Mouse (Mus musculus) kidney, embryonic 14.5 days (tissue): ENCODE data around the gene Pfkl. TPM values are rescaled to one million over a fixed set of nuclear protein-coding genes. Genes with fewer than 3 reads are reported as not detected.
"Not testable (repeated sequence)": the region's sequence is repeated elsewhere in the genome, so short reads cannot be mapped to it uniquely, and the experiment has no call there.

Experiments
- ATAC-seq: fragments of 200-750 bp; cut with Nextera tagmentation; 2 replicates; pipeline ENCODE4 v1.8.0; 2017; ENCODE audit warnings: moderate number of reproducible peaks, mild to moderate bottlenecking, moderate TSS enrichment, moderate library complexity; ENCODE audit not compliant: low FRiP score, low TSS enrichment
- H3K27ac ChIP-seq: fragments of 300-500 bp; sonication (generic); 2 replicates; pipeline ENCODE4 v1.5.1; 2014; ENCODE audit warnings: low read depth, mild to moderate bottlenecking, low read length, moderate library complexity, mixed read lengths
- H3K27me3 ChIP-seq: fragments of 300-500 bp; sonication (generic); 2 replicates; pipeline ENCODE4 v1.6.1; 2014; ENCODE audit warnings: mild to moderate bottlenecking, low read length; ENCODE audit not compliant: control insufficient read depth, insufficient read depth
- H3K36me3 ChIP-seq: fragments of 300-500 bp; sonication (generic); 2 replicates; pipeline ENCODE4 v1.6.1; 2014; ENCODE audit warnings: low read length, mixed read lengths; ENCODE audit not compliant: control insufficient read depth, insufficient read depth
- H3K4me1 ChIP-seq: fragments of 300-500 bp; sonication (generic); 2 replicates; pipeline ENCODE4 v1.6.1; 2014; ENCODE audit warnings: low read length, mixed read lengths; ENCODE audit not compliant: control insufficient read depth, insufficient read depth
- H3K4me2 ChIP-seq: fragments of 300-500 bp; sonication (generic); replicated peaks from 2 replicates; pipeline ENCODE4 v1.6.1; 2014; ENCODE audit warnings: low read depth, mild to moderate bottlenecking, low read length
- H3K4me3 ChIP-seq: fragments of 300-500 bp; sonication (generic); 2 replicates; pipeline ENCODE4 v1.5.1; 2014; ENCODE audit warnings: mild to moderate bottlenecking, low read length
- H3K9ac ChIP-seq: fragments of 300-500 bp; sonication (generic); 2 replicates; pipeline ENCODE4 v1.6.1; 2014; ENCODE audit warnings: low read depth, mild to moderate bottlenecking, low read length, moderate library complexity
- H3K9me3 ChIP-seq: fragments of 300-500 bp; sonication (generic); 2 replicates; pipeline ENCODE4 v1.6.1; 2016; ENCODE audit warnings: low read length; ENCODE audit not compliant: control insufficient read depth
- WGBS: fragments of 180-500 bp; shearing (Covaris S2); extraction: QIAGEN DNeasy Blood & Tissue Kit; methylation state at CpG from one replicate; pipeline ENCODE4 v1.1.7; 2014; 5-methylcytosine and 5-hydroxymethylcytosine counted together
- polyA plus RNA-seq: library from polyadenylated mRNA; unstranded; fragments of >200 nt; fragmentation: Nextera tagmentation; extraction: Ambion mirVana; gene quantifications from 2 replicates; pipeline ENCODE4 v1.2.1, GENCODE M21; 2014

Pfkl gene
- polyA plus RNA-seq, 1 experiment from 2014 or later = 118 TPM

DNA sequence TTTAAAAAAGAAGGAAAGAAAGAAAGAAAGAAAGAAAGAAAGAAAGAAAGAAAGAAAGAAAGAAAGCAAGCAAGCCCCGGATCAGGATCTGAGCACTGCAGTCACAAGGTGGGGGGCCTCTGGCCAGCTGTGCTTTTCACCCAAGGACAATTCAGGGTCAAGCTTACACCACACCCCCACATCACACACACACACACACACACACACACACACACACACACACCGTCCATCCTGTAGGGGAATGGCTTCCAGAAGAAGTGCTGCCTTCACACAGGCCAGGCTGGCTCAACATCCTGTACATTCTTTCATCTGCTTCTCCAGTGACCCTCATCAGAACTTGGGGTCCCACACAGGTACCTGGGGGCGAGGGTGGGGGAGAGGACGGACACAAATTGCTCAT lies 9.4 kb upstream of the Pfkl start:
- Histone ChIP-seq H3K36me3 (no peaks in the 10 kb centered on the region), H3K27ac (no peak overlapping the region), H3K4me2 (no peak overlapping the region), H3K4me3 (no peak overlapping the region), H3K9ac (no peak overlapping the region), H3K4me1 (no peaks in the 10 kb centered on the region), H3K9me3 (no peaks in the 10 kb centered on the region), H3K27me3 (no peaks in the 10 kb centered on the region)
- peak; percentile 62; the same call in 1 of the 2 replicates for ATAC-seq
- WGBS = 83% methylated on average over 4 of the region's 4 CpGs

GRCm38 (mm10) chr10:78018797-78019203 lies 8.9 kb upstream of the Pfkl start:
- H3K4me3 ChIP-seq = peak overlapping the region; percentile 26; the same call in 1 of the 2 replicates
- no peaks in the 10 kb centered on the region for H3K27me3 ChIP-seq
- no peaks in the 10 kb centered on the region for H3K36me3 ChIP-seq
- ATAC-seq = peak; percentile 73
- 21% methylated on average over 19 of the region's 19 CpGs for WGBS
- H3K9me3 ChIP-seq = no peaks in the 10 kb centered on the region
- H3K9ac ChIP-seq = no peak overlapping the region
- H3K4me2 ChIP-seq = peak overlapping the region; percentile 48
- H3K27ac ChIP-seq = no peak overlapping the region
- no peaks in the 10 kb centered on the region for H3K4me1 ChIP-seq

DNA sequence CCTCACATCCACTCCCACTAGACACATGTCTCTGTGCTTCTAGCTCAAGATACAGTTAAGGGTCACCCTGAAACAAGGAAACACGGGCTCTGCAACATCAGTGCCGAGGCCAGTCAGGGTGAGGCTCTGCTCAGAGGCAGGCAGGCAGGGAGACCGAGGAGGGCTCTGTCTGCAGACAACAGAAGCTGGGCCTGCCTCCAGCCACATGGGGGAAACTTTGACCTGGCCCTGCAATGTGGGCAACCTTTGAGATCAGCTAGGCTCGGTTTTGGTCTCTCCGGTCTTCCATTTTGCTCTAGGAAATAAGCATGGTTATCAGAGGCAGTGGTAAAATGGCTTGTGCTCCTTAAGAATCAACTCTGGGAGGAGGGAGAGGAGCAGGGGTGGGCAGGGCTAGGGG lies 6.5 kb upstream of the Pfkl start:
- H3K9me3 ChIP-seq = no peaks in the 10 kb centered on the region
- ATAC-seq = no peak
- no peak overlapping the region for H3K27ac ChIP-seq
- no peaks in the 10 kb centered on the region for H3K27me3 ChIP-seq
- H3K4me3 ChIP-seq = no peak overlapping the region
- H3K4me2 ChIP-seq = no peak overlapping the region
- no peaks in the 10 kb centered on the region for H3K4me1 ChIP-seq
- no peaks in the 10 kb centered on the region for H3K36me3 ChIP-seq
- no peak overlapping the region for H3K9ac ChIP-seq
- 58% methylated on average over 5 of the region's 5 CpGs for WGBS

- no peak overlapping the region for H3K9ac ChIP-seq
- H3K4me1 ChIP-seq = no peaks in the 10 kb centered on the region
- no peaks in the 10 kb centered on the region for H3K27me3 ChIP-seq
- H3K27ac ChIP-seq = no peak overlapping the region
- no peak overlapping the region for H3K4me3 ChIP-seq
- no peaks in the 10 kb centered on the region for H3K9me3 ChIP-seq
- no peak overlapping the region for H3K4me2 ChIP-seq
- no peak for ATAC-seq
- H3K36me3 ChIP-seq = no peaks in the 10 kb centered on the region
- WGBS = 89% methylated on average over 1 of the region's 1 CpGs
Observed at GRCm38 (mm10) chr10:78015489-78015888, 5.6 kb upstream of the Pfkl start.

GRCm38 (mm10) chr10:78012661-78013495 lies 3.0 kb upstream of the Pfkl start:
- no peaks in the 10 kb centered on the region for H3K9me3 ChIP-seq
- no peak for ATAC-seq
- H3K27ac ChIP-seq = no peak overlapping the region
- H3K36me3 ChIP-seq = no peaks in the 10 kb centered on the region
- H3K27me3 ChIP-seq = no peaks in the 10 kb centered on the region
- H3K4me1 ChIP-seq = peaks cover 10% of the 10 kb centered on the region
- H3K4me2 ChIP-seq = no peak overlapping the region
- no peak overlapping the region for H3K4me3 ChIP-seq
- no peak overlapping the region for H3K9ac ChIP-seq
- WGBS = 93% methylated on average over 18 of the region's 18 CpGs

- H3K4me3 ChIP-seq, H3K4me2 ChIP-seq, H3K36me3 ChIP-seq, ATAC-seq, H3K27me3 ChIP-seq, H3K27ac ChIP-seq, H3K9me3 ChIP-seq, H3K9ac ChIP-seq: not testable (repeated sequence)
- 89% methylated on average over 5 of the region's 5 CpGs for WGBS
- peaks cover 27% of the 10 kb centered on the region for H3K4me1 ChIP-seq
Observed at GRCm38 (mm10) chr10:78011116-78011515, 1.2 kb upstream of the Pfkl start.

- Histone ChIP-seq H3K9ac (peak overlapping the region; percentile 50; the same call in 1 of the 2 replicates), H3K9me3 (no peaks in the 10 kb centered on the region), H3K27me3 (no peaks in the 10 kb centered on the region), H3K27ac (no peak overlapping the region), H3K4me2 (peak overlapping the region; percentile 69), H3K36me3 (no peaks in the 10 kb centered on the region), H3K4me3 (peak overlapping the region; percentile 65; the same call in 1 of the 2 replicates), H3K4me1 (peaks cover 32% of the 10 kb centered on the region)
- 11% methylated on average over 10 of the region's 10 CpGs for WGBS
- ATAC-seq = no peak
Observed at GRCm38 (mm10) chr10:78010335-78010734, 452 bp upstream of the Pfkl start.

DNA sequence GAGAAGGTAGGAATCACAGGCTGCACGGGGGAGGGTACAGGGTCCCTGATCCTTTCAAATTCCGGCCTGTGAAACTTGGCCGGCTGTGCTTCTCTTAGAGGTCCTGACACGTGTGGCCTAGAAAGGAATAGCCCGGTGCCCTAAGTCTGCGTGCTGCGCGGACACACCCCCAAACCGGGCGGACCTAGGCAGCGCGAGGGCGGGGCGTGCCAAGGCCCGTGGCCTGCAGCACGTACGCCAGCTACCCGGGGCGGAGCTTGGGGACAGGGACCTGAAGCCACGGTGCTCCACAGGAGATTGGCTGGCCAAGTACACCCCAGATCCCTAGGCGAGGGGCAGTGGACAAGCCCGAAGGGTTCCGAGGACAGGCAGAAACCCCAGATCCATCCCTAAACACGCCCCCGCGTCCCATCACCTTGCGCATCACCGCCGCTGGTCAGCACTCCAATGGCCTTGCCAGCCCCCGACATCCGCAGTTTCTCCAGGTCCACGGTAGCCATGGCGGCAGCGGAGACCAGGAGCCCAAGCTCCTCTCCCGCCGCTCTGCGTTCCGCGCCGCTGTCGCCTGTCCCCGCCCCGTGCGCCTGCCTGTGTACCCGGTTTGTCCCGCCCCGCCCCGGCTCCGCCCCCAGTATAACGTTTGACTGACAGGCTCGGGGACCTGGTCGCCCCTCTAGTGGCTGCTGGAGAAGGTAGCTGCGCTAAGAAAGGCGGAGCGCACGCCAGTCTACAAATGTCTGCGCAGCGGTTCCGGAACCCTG lies 519 bp downstream of the Pfkl start:
- peak overlapping the region; percentile 96 for H3K27ac ChIP-seq
- peaks cover 3% of the 10 kb centered on the region; the same call in 1 of the 2 replicates for H3K36me3 ChIP-seq
- peak overlapping the region; percentile 65 for H3K4me3 ChIP-seq
- H3K4me2 ChIP-seq = peak overlapping the region; percentile 69
- peak overlapping the region; percentile 78 for H3K9ac ChIP-seq
- WGBS = under 1% methylated on average over 49 of the region's 59 CpGs
- peak; percentile 95 for ATAC-seq
- H3K27me3 ChIP-seq = no peaks in the 10 kb centered on the region
- H3K4me1 ChIP-seq = peaks cover 32% of the 10 kb centered on the region
- H3K9me3 ChIP-seq = no peaks in the 10 kb centered on the region

DNA sequence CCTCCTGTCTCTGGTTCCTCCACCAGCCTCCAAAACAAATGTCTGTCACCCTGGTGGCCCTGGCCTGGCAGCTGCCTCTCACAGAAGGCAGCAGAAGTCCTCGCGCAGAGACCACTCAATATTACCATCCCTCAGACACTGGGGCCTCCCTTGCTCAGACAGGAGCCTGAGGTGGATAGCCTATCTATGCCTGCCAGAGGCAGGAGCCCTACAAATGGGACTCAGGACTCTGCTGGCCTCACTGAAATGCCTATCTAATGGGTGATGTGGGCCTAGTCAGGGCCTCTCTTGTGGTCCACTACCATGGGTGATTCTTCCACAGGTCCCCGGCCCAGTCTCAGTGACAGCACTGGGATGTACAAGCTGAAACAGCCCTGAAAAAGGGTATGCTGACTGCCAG lies 1.7 kb downstream of the Pfkl start:
- no peaks in the 10 kb centered on the region for H3K27me3 ChIP-seq
- 71% methylated on average over 3 of the region's 3 CpGs for WGBS
- no peak for ATAC-seq
- peak overlapping the region; percentile 96; the same call in 1 of the 2 replicates for H3K27ac ChIP-seq
- H3K4me1 ChIP-seq = peaks cover 32% of the 10 kb centered on the region
- H3K4me3 ChIP-seq = peak overlapping the region; percentile 65
- H3K36me3 ChIP-seq = peaks cover 3% of the 10 kb centered on the region; the same call in 1 of the 2 replicates
- H3K9me3 ChIP-seq = no peaks in the 10 kb centered on the region
- H3K9ac ChIP-seq = peak overlapping the region; percentile 78; the same call in 1 of the 2 replicates
- H3K4me2 ChIP-seq = peak overlapping the region; percentile 69
